Mouse (Mus musculus) left cerebral cortex, adult 9 months (tissue): ENCODE data around the gene Lrrfip1.

ENCODE experiments used
- DNase-seq, 2 experiments: peaks; one replicate each; pipeline ENCODE4 v3.0.0; 2022; ENCODE audit warnings: low spot score in 2 of 2

Gene Lrrfip1

DNA sequence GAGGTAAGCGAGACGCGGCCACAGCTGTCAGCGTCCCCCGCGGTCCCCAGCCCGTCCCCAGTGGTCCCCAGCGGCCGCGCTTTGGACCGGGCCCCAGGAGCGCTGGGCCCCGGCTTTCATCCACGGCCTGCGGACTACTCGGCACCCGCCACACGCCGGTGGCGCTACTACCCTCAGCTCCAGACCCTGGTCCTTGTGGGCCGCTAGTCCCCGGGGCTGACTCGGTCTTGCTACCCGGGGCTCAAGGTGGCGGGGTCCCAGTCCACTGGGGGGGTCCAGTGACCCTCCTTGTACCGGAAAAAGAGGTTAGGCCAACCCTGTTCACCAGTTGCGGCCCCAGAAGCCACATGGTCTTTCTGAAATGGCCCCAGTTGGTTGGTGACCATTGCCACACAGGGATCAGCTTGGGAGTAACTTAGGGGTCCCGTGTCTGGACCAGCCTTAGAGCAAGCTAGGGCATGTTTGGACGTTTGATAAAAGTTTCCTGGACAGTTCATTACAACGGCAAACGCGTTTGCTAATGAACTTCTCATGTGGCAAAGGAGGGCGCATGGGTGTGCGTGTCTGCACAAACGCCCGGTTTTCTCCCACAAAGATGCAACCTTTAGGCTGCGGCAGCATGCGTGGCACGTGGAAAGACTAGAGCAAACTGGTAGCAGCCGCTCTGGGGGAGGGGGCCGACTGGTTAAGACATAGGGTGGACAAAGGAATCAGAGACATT lies 514 bp downstream of the Lrrfip1 start:
- DNase-seq = no peak

- no peak for DNase-seq
Measured at GRCm38 (mm10) chr1:90999911-91000601, 1.5 kb downstream of the Lrrfip1 start.

DNA sequence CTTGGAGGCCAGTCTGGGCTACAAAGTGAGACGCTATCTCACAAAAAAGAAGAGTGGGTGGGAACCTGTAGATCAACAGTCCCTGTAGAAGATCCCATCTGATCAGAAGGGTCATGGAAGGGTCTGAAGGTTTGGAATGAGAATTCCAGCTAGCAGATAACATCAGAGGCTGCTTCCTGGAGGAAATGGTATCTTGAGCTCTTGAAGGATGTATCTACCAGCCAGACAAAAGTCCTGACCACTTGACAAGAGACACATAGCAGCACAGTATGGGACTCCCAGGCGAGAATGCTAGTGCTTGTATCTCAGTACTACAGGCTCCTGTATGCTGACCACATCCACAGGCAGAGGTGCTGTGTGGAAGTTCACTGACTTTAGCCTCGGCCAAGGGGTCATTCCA lies 2.6 kb downstream of the Lrrfip1 start:
- no peak for DNase-seq

GRCm38 (mm10) chr1:91001871-91002539 lies 3.5 kb downstream of the Lrrfip1 start:
- no peak for DNase-seq

GRCm38 (mm10) chr1:91002641-91003040 lies 4.1 kb downstream of the Lrrfip1 start:
- DNase-seq = no peak

DNA sequence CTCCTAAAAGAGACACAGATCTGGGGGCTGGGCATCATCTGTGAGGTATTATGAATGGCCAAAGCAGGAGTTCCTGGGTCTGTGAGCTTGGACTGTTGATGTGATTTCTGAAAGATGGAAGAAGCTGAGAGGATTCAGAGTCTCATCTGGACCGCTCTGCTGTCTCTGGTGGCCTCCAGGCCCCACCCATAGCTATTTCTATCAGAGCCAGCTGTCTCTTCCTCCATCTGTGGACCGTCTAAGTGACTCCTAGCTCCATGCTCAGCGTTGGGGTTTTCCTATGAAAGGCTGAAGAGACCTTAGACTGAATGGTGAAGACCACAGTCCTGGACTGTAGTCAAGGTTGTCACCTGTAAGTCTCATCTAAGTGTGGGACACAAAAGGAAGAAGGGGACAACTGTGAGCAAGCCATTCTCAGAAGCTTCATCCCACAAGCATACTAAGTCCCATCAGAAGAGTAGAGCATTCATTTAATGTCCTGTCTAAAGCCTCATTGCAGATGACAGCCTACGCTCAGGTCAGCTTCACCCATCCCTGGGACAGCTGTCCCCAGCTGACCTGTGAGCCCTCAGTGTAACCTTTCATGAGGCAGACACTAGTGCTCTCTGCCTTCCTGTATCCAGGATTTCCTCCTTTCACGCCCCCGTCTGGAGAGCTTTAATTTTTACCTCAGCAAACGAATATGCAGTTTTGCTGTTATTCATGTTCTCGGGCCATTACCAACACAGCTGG lies 5.2 kb downstream of the Lrrfip1 start:
- DNase-seq = no peak

- no peak for DNase-seq
Measured at GRCm38 (mm10) chr1:91006037-91006436, 7.5 kb downstream of the Lrrfip1 start.

- no peak for DNase-seq
Measured at GRCm38 (mm10) chr1:91006708-91007107, 8.2 kb downstream of the Lrrfip1 start.

GRCm38 (mm10) chr1:91008147-91008682 lies 9.7 kb downstream of the Lrrfip1 start:
- no peak for DNase-seq

GRCm38 (mm10) chr1:91008746-91009145 lies 10.2 kb downstream of the Lrrfip1 start:
- DNase-seq = no peak

DNA sequence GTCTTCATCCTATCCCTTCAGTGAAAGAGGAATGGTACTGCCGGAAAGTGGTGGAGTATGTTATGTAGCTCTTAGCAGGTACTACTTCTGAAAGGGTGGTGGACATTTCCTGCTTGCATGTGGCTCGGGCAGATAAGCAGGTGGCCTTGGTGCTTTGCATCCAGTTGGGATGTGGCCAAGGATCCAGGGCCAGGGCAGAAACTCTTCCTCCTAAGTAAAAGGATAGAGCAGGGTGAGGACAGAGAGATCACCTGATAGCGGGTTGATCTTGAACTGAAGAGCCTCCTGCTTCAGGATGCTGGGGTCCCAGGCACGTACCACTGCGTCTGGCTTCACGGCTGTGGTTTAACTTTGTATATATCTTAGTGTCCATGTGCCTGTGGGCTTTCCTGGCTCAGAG lies 10.7 kb downstream of the Lrrfip1 start:
- DNase-seq = no peak

DNA sequence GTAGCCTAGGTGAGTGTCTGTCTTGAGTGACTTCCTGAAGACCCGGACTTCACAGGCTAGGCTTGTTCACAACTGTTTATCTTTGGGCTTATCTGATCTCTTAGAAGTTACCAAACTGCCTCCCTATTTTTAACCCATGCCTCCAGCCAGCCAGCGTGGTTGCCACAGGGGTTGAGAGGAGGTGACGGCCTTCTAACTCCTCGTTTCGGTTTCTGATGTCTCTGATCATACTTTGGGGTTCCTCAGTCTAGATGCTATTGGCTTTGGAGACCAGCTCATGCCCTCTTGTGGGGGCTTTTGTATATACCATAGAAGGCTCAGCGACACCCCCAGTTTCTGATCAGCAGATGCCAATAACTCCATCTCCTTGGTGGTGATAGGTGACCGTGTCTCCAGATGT lies 11.7 kb downstream of the Lrrfip1 start:
- DNase-seq = no peak

- no peak for DNase-seq
Measured at GRCm38 (mm10) chr1:91010716-91011115, 12.2 kb downstream of the Lrrfip1 start.

DNA sequence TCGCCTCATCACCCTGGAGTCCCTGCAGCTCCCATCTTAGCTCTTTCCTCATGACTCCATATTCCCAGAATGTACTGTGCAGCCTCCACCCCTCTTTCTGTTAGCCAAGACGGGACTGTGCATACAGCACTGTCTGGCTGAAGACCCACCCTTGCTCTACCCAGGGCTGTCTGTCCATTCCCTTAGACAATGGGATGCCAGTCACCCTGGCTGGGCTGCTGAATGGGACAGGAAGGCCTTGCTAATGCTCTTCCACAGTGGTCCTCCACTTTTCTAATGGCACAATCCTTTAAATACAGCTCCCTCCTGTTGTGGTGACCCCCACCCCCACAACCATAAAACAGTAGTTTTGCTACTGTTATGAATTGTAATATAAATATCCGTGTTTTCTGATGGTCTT lies 12.8 kb downstream of the Lrrfip1 start:
- DNase-seq = no peak

DNA sequence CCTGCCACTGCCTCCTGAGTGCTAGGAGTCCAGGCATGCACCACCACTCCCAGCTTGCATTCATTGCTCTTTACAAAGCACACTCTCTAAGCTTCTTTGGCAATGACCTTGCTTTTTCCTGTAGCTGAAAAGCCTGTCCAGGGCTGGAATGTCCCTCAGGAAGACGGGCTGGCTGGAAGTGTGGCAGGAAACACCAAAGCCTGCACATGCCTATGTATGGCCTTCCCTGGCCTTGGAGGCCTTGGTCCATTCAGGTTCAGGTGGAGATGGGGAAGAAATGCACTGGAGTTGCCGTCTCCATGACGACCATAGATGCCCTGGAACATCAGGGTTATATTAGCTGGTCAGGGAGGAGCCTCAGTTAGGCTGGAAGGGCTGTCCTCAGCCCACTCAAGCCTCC lies 15.3 kb downstream of the Lrrfip1 start:
- no peak for DNase-seq

DNA sequence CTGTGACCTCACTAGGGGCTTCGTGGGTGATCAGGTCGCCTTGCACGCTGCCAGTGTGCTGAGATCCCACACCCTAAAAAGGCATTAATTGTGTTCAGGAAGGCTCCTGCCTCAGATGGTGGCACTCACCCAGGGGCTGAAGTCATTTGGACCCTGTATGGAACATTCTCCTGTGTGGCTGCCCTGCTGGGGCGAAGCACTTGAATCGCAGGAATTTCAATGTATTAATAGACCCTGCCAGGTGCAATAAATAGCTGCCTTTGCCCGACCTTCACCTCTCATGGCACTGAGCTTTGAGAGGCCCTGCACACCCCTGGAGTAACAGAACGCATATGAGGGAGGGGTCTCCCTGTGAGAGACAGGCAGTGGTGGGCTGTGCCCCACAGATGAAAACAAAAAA lies 17.0 kb downstream of the Lrrfip1 start:
- DNase-seq = no peak

GRCm38 (mm10) chr1:91017111-91017758 lies 18.7 kb downstream of the Lrrfip1 start:
- DNase-seq = no peak

DNA sequence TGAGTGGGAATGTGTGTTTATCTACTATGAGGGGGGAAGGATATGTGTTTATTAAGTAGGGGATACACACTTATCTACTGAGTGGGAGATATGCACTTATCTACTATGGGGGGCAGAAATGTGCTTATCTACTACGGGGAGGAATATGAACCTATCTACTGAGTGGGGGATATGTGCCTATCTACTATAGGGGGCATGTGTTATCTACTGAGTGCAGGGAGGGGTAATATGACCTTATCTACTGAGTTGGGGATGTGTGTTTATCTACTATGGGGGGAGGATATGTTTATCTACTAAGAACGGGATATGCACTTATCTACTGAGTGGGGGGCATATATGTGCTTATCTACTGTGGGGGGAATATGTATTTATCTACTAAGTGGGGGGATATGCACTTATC lies 20.8 kb downstream of the Lrrfip1 start:
- DNase-seq = no peak

GRCm38 (mm10) chr1:91021304-91021703 lies 22.8 kb downstream of the Lrrfip1 start:
- no peak for DNase-seq

DNA sequence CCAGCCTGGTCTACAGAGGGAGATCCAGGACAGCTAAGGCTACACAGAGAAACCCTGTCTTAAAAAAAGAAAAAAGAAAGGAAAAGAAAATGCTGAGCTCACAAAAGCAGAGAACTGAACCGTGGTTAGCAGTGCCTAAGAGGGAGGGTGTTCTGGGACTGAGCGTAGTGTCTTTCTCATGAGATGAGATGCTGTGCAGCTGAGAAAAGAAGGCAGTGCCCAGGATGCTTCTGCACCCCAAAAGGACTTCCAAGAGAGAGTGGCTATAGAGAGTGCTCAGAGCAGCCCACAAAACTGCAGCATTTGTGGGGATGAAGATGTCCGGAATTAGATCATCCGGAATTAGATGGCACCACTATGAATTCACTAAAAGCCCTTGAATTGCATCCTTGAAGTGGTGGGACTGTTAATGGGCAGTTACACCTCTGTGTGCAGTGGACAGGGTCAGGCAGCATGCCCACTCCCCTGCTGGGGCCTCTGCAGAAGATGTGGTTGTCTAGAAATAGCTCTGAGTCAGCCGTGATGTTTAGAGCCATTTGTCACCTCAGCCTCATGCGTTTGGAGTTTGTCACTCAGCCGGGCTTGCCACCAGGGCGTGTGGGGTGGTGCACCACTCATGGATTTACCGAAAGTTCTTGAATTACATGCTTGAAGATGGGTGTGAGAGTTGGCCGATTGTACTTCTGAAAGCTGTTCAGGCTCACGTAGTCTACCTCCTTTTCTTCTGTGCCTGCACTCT lies 23.8 kb downstream of the Lrrfip1 start:
- peak in 1 of 2 experiments; percentile 54 for DNase-seq

DNA sequence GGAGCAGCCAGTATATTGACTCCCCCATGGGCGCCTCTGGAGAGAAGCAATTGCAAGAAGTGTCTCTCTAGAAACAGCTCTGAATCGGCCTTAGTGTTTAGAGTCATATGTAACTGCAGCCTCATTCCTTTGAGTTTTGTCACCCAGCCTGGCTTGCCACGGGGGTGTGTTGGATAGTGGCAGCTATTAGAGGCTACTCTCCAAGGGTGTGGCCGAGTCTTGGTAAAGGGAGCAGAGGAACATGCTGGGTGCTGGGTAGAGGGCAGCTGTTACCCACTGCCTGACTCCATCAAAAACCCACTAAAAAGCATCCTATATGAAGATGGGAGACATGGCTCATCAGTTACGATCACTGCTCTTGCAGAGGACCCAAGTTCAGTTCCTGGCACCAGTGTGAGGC lies 24.7 kb downstream of the Lrrfip1 start:
- DNase-seq = no peak
